Mouse (Mus musculus): ENCODE data around the gene Brd7.

- TF ChIP-seq CTCF (IDR thresholded peaks at IDR 0.05; ENCODE audit: extremely low read depth, insufficient read length, insufficient replicate concordance, low read depth, low read length) (no peak), POLR2A (IDR thresholded peaks at IDR 0.05; ENCODE audit: low read depth, low read length) (no peak)
Measured at GRCm38 (mm10) chr8:88393298-88393697, 31.3 kb upstream of the Brd7 start.
